Mouse (Mus musculus): ENCODE results near the gene Paf1. TPM values are rescaled to one million over a fixed set of nuclear protein-coding genes. Genes with fewer than 3 reads are reported as not detected.

The Paf1 gene
- total RNA-seq, 2 experiments from 2014 or later: 27.0 to 27.6 TPM

Other genes with a start within 250 kb of the Paf1 start
- 10 to 100 TPM; 18.8 to 22.9 TPM for gene Fbl, start 223.2 kb upstream of the Paf1 start, total RNA-seq (2021)
- gene Dyrk1b, start 213.5 kb upstream of the Paf1 start, total RNA-seq (2021): 10 to 100 TPM; 82.4 to 90.6 TPM
- gene Eid2, start 125.1 kb upstream of the Paf1 start, total RNA-seq (2021): 1 to 10 TPM; 4.9 to 6.3 TPM
- 1 to 10 TPM; 5.2 to 5.9 TPM for gene Eid2b, start 115.2 kb upstream of the Paf1 start, total RNA-seq (2021)
- not detected for gene Selenov, start 101.8 kb upstream of the Paf1 start, total RNA-seq (2021)
- not detected for gene Dll3, start 90.7 kb upstream of the Paf1 start, total RNA-seq (2021)
- 10 to 100 TPM; 41.9 to 42.5 TPM for gene Timm50, start 80.9 kb upstream of the Paf1 start, total RNA-seq (2021)
- gene Supt5, start 54.2 kb upstream of the Paf1 start, total RNA-seq (2021): 10 to 100 TPM; 52.0 to 61.4 TPM
- 100 to 1,000 TPM; 298 to 415 TPM for gene Rps16, start 42.3 kb upstream of the Paf1 start, total RNA-seq (2021)
- gene Plekhg2, start 20.4 kb upstream of the Paf1 start, total RNA-seq (2021): 1 to 10 TPM; 4.7 to 7.8 TPM
- 10 to 100 TPM in 1 of 2 experiments, 1 to 10 TPM in 1; 6.1 to 20.5 TPM for gene Zfp36, start 12.7 kb upstream of the Paf1 start, total RNA-seq (2021)
- gene Med29, start 243 bp upstream of the Paf1 start, total RNA-seq (2021): 10 to 100 TPM; 19.1 to 22.1 TPM
- 1 to 10 TPM; 2.2 to 4.4 TPM for gene Gmfg, start 44.5 kb downstream of the Paf1 start, total RNA-seq (2021)
- under 1 TPM; 0.20 to 0.30 TPM for gene Lrfn1, start 59.0 kb downstream of the Paf1 start, total RNA-seq (2021)
- gene Ifnl2, start 117.5 kb downstream of the Paf1 start, total RNA-seq (2021): not detected
- not detected for gene Ifnl3, start 129.9 kb downstream of the Paf1 start, total RNA-seq (2021)
- gene Sycn, start 147.9 kb downstream of the Paf1 start, total RNA-seq (2021): not detected
- gene Nccrp1, start 154.3 kb downstream of the Paf1 start, total RNA-seq (2021): not detected
- 10 to 100 TPM; 11.6 to 13.9 TPM for gene Samd4b, start 205.2 kb downstream of the Paf1 start, total RNA-seq (2021)
- 1 to 10 TPM; 1.8 to 2.5 TPM for gene Pak4, start 205.2 kb downstream of the Paf1 start, total RNA-seq (2021)
- gene Acp7, start 238.4 kb downstream of the Paf1 start, total RNA-seq (2021): not detected

Data from gastrocnemius, postnatal 36 days (tissue).